In the genomic region with DNA sequence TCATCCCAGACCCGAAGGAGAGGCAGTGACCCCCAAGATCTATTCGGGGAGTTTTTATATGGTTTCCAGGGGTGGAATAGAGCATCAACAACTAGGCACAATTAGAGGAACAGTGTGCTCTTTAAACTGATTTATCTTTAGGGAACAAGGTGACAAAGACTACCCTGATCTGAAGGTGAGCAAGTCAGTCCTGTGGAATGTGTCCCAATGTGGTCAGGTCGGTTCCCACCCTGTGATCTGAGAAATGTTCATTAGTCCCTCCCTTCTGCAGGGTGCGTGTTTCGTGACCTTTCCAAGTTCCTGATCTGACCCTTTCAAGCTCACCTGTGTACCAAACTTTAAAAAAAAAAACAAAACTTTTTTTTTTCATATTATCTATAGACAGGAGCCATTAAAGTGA, we compare ENCODE assay signal across 20 mouse cellular contexts. TPM values are rescaled to one million over a fixed set of nuclear protein-coding genes. Genes with fewer than 3 reads are reported as not detected.
"Had no signal": no experiment of that assay in that cellular context is flagged by ENCODE, and none has a peak within 500 bp of the region (broad histone marks: within the 10 kb centered on the region; RNA-seq: fewer than 3 reads in every experiment).

No protein-coding gene starts in this region.

- H3K27me3 ChIP-seq: midbrain, embryonic 13.5 days; midbrain, embryonic 15.5 days; neural tube, embryonic 12.5 days had no signal

- DNase-seq: lung, adult 18-20 months; lung, embryonic 14.5 days; lung, postnatal 10 days; lung, postnatal 4 days; retina, postnatal 1 day; right cerebral cortex, adult 18-20 months; right cerebral cortex, postnatal 25 days; right cerebral cortex, postnatal 4 days; spleen, adult 18-20 months; thymus, adult 18-20 months; thymus, postnatal 14 days; thymus, postnatal 36 days had no signal

- H3K36me3 ChIP-seq: midbrain, embryonic 10.5 days; midbrain, embryonic 13.5 days; midbrain, embryonic 15.5 days; neural tube, embryonic 12.5 days had no signal

- ATAC-seq: midbrain, embryonic 13.5 days; midbrain, embryonic 15.5 days had no signal

- H3K4me1 ChIP-seq: midbrain, embryonic 13.5 days; midbrain, embryonic 15.5 days; neural tube, embryonic 12.5 days had no signal

- H3K9me3 ChIP-seq: midbrain, embryonic 10.5 days; midbrain, embryonic 13.5 days; midbrain, embryonic 15.5 days; neural tube, embryonic 12.5 days had no signal

- H3K4me3 ChIP-seq: midbrain, embryonic 10.5 days; midbrain, embryonic 13.5 days; midbrain, embryonic 15.5 days; neural tube, embryonic 12.5 days had no signal

RNA-seq across cellular contexts. Expression of gene Gsta3, which starts 16.5 kb away (rescaled TPM):
- total RNA-seq: megakaryocyte, adult 5-6 weeks; megakaryocyte-erythroid progenitor cell, adult 5-6 weeks; midbrain, postnatal 0 days; neutrophil, adult 5-6 weeks had no signal
